Mouse (Mus musculus) neural tube, embryonic 15.5 days (tissue): ENCODE data around the gene Zhx3. TPM values are rescaled to one million over a fixed set of nuclear protein-coding genes. Genes with fewer than 3 reads are reported as not detected.

Experiments
- ATAC-seq: fragments of 200-750 bp; cut with Nextera tagmentation; 2 replicates; pipeline ENCODE4 v1.8.0; 2017; ENCODE audit warnings: mild to moderate bottlenecking, moderate TSS enrichment, moderate library complexity; ENCODE audit not compliant: low FRiP score
- H3K27ac ChIP-seq: fragments of 300-500 bp; sonication (generic); replicated peaks from 2 replicates; pipeline ENCODE4 v1.5.1; 2015; ENCODE audit warnings: mild to moderate bottlenecking, inconsistent platforms
- H3K27me3 ChIP-seq: fragments of 300-500 bp; sonication (generic); replicated peaks from 2 replicates; pipeline ENCODE4 v1.6.1; 2015; ENCODE audit warnings: inconsistent platforms
- H3K36me3 ChIP-seq: fragments of 300-500 bp; sonication (generic); 2 replicates; pipeline ENCODE4 v1.6.1; 2015; ENCODE audit warnings: inconsistent platforms
- H3K4me1 ChIP-seq: fragments of 300-500 bp; sonication (generic); 2 replicates; pipeline ENCODE4 v1.6.1; 2015; ENCODE audit warnings: inconsistent platforms
- H3K4me2 ChIP-seq: fragments of 300-500 bp; sonication (generic); 2 replicates; pipeline ENCODE4 v1.6.1; 2015; ENCODE audit warnings: inconsistent platforms, mild to moderate bottlenecking, moderate library complexity
- H3K4me3 ChIP-seq: fragments of 300-500 bp; sonication (generic); replicated peaks from 2 replicates; pipeline ENCODE4 v1.5.1; 2015; ENCODE audit warnings: mild to moderate bottlenecking, inconsistent platforms
- H3K9ac ChIP-seq: fragments of 300-500 bp; sonication (generic); replicated peaks from 2 replicates; pipeline ENCODE4 v1.6.1; 2015; ENCODE audit warnings: mild to moderate bottlenecking, inconsistent platforms
- H3K9me3 ChIP-seq: fragments of 300-500 bp; sonication (generic); replicated peaks from 2 replicates; pipeline ENCODE4 v1.6.1; 2016; ENCODE audit warnings: inconsistent platforms
- WGBS: fragments of 180-500 bp; shearing (Covaris S2); methylation state at CpG from one replicate; pipeline ENCODE4 v1.1.7; 2015; ENCODE audit warnings: mixed read lengths; 5-methylcytosine and 5-hydroxymethylcytosine counted together
- polyA plus RNA-seq: library from polyadenylated mRNA; unstranded; fragments of >200 nt; fragmentation: Nextera tagmentation; extraction: Ambion mirVana; gene quantifications from 2 replicates; pipeline ENCODE4 v1.2.1, GENCODE M21; 2015

Zhx3 gene
- polyA plus RNA-seq, 1 experiment from 2014 or later = 17.9 TPM

DNA sequence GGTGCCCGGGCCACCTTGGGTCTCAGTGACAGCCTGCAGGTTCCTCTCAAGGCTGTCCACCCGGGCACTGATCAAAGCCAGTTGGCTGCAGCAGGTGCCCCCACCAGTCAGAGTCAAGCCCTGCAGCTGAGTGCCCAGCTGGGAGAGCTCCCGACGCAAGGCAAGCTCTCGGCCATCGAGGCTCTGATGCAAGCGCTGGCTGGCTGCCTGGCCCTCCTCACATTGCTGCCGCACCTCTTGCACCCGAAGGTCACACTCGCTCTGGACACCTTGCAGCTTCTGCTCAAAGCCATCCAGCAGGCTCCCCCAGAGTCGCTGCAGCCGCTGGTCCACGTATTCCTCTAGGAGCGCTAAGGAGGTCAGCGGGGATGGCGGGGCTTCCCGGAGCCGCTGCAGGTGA, 35.8 kb upstream of the Zhx3 start:
- H3K36me3 ChIP-seq = no peaks in the 10 kb centered on the region
- H3K4me1 ChIP-seq = peaks cover 13% of the 10 kb centered on the region
- 65% methylated on average over 18 of the region's 18 CpGs for WGBS
- no peak overlapping the region for H3K4me3 ChIP-seq
- no peak overlapping the region for H3K27ac ChIP-seq
- no peaks in the 10 kb centered on the region for H3K9me3 ChIP-seq
- no peak for ATAC-seq
- H3K4me2 ChIP-seq = no peak overlapping the region
- peaks cover 46% of the 10 kb centered on the region for H3K27me3 ChIP-seq
- H3K9ac ChIP-seq = no peak overlapping the region

DNA sequence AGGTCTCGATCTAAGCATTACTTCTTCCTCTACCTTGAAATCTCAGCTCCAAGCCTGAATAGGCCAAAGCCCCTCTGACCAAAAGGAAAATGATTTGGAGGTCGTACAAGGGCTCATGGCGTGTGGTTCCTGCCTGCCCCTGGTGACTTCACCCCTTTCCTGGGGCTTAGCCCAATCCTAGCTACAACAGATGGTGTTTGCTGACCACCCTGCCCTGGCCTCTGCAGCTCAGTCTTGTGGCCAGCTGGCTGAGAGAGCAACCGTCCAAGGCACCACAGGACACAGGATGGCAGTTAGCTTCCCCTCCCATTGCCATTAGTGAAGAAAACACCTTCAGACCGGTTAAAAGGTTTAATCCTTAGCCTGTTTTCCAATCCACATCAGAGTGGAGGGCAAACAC, 33.3 kb upstream of the Zhx3 start:
- no peak overlapping the region for H3K9ac ChIP-seq
- H3K4me3 ChIP-seq = no peak overlapping the region
- no peaks in the 10 kb centered on the region for H3K4me1 ChIP-seq
- no peak overlapping the region for H3K4me2 ChIP-seq
- 79% methylated on average over 5 of the region's 5 CpGs for WGBS
- H3K27ac ChIP-seq = no peak overlapping the region
- ATAC-seq = no peak
- H3K27me3 ChIP-seq = peaks cover 23% of the 10 kb centered on the region
- no peaks in the 10 kb centered on the region for H3K9me3 ChIP-seq
- H3K36me3 ChIP-seq = no peaks in the 10 kb centered on the region

DNA sequence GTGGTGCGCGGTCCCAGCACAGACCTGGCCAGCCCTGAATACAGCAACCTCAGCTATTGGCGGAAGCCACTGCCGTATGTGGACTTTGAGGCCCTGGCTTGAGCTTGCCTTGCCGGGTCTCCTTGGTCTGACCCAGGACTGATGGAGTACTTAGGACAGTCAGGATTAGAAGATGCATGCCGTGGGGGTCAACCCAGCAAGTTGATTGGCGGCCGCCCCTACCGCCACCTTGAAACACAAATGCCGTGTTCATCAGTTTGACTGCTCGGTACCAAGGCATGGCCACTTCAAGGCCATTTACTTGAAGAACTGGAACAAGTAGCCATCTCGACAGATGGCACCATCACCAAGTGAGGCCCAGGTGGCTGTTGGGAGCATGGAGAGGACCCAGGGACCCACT, 32.5 kb upstream of the Zhx3 start:
- Histone ChIP-seq H3K36me3 (no peaks in the 10 kb centered on the region), H3K27me3 (peaks cover 15% of the 10 kb centered on the region), H3K4me1 (no peaks in the 10 kb centered on the region), H3K4me2 (no peak overlapping the region), H3K9ac (no peak overlapping the region), H3K9me3 (no peaks in the 10 kb centered on the region), H3K4me3 (no peak overlapping the region), H3K27ac (no peak overlapping the region)
- no peak for ATAC-seq
- whole genome bisulfite sequencing = 96% methylated on average over 12 of the region's 12 CpGs

GRCm38 (mm10) chr2:160901656-160902412, 29.0 kb upstream of the Zhx3 start:
- no peak overlapping the region for H3K27ac ChIP-seq
- no peaks in the 10 kb centered on the region for H3K4me1 ChIP-seq
- no peaks in the 10 kb centered on the region for H3K9me3 ChIP-seq
- no peak overlapping the region for H3K4me2 ChIP-seq
- H3K27me3 ChIP-seq = no peaks in the 10 kb centered on the region
- no peak for ATAC-seq
- H3K36me3 ChIP-seq = no peaks in the 10 kb centered on the region
- no peak overlapping the region for H3K9ac ChIP-seq
- 78% methylated on average over 7 of the region's 7 CpGs for WGBS
- H3K4me3 ChIP-seq = no peak overlapping the region

- Histone ChIP-seq H3K4me2 (no peak overlapping the region), H3K4me1 (peaks cover 15% of the 10 kb centered on the region), H3K27ac (no peak overlapping the region), H3K27me3 (peaks cover 12% of the 10 kb centered on the region), H3K4me3 (no peak overlapping the region), H3K36me3 (no peaks in the 10 kb centered on the region), H3K9me3 (no peaks in the 10 kb centered on the region), H3K9ac (no peak overlapping the region)
- WGBS = 89% methylated on average over 9 of the region's 9 CpGs
- no peak for ATAC-seq
Observed at GRCm38 (mm10) chr2:160891697-160892096, 18.9 kb upstream of the Zhx3 start.

GRCm38 (mm10) chr2:160891045-160891444, 18.2 kb upstream of the Zhx3 start:
- peaks cover 15% of the 10 kb centered on the region for H3K4me1 ChIP-seq
- no peaks in the 10 kb centered on the region for H3K9me3 ChIP-seq
- H3K4me2 ChIP-seq = no peak overlapping the region
- H3K9ac ChIP-seq = no peak overlapping the region
- WGBS = 83% methylated on average over 5 of the region's 5 CpGs
- no peaks in the 10 kb centered on the region for H3K36me3 ChIP-seq
- no peak overlapping the region for H3K4me3 ChIP-seq
- no peak overlapping the region for H3K27ac ChIP-seq
- peaks cover 12% of the 10 kb centered on the region for H3K27me3 ChIP-seq
- ATAC-seq = no peak

- peaks cover 12% of the 10 kb centered on the region for H3K27me3 ChIP-seq
- 0% methylated on average over 26 of the region's 26 CpGs for WGBS
- no peak overlapping the region for H3K27ac ChIP-seq
- H3K9me3 ChIP-seq = no peaks in the 10 kb centered on the region
- no peaks in the 10 kb centered on the region for H3K36me3 ChIP-seq
- H3K4me2 ChIP-seq = peak overlapping the region; percentile 88
- peak; percentile 78 for ATAC-seq
- peaks cover 15% of the 10 kb centered on the region for H3K4me1 ChIP-seq
- 0 out of 2 replicates have a peak overlapping the region, but pooled peaks have one; percentile 24 for H3K9ac ChIP-seq
- peak overlapping the region; percentile 44 for H3K4me3 ChIP-seq
Observed at GRCm38 (mm10) chr2:160887859-160888258, 15.1 kb upstream of the Zhx3 start.

GRCm38 (mm10) chr2:160887284-160887683, 14.5 kb upstream of the Zhx3 start:
- Histone ChIP-seq H3K9ac (0 out of 2 replicates have a peak overlapping the region, but pooled peaks have one; percentile 21), H3K27me3 (peaks cover 12% of the 10 kb centered on the region), H3K4me2 (peak overlapping the region; percentile 88), H3K4me1 (peaks cover 15% of the 10 kb centered on the region), H3K9me3 (no peaks in the 10 kb centered on the region), H3K4me3 (peak overlapping the region; percentile 44), H3K36me3 (no peaks in the 10 kb centered on the region), H3K27ac (no peak overlapping the region; the same call in 1 of the 2 replicates)
- ATAC-seq = peak; percentile 87
- 1% methylated on average over 11 of the region's 11 CpGs for WGBS

- no peaks in the 10 kb centered on the region for H3K9me3 ChIP-seq
- H3K27me3 ChIP-seq = peaks cover 12% of the 10 kb centered on the region
- WGBS = 73% methylated on average over 3 of the region's 3 CpGs
- no peak overlapping the region for H3K4me3 ChIP-seq
- no peak overlapping the region for H3K9ac ChIP-seq
- no peak overlapping the region for H3K27ac ChIP-seq
- H3K4me2 ChIP-seq = no peak overlapping the region
- no peaks in the 10 kb centered on the region for H3K36me3 ChIP-seq
- ATAC-seq = no peak
- H3K4me1 ChIP-seq = peaks cover 15% of the 10 kb centered on the region
Observed at GRCm38 (mm10) chr2:160886221-160886620, 13.4 kb upstream of the Zhx3 start.

DNA sequence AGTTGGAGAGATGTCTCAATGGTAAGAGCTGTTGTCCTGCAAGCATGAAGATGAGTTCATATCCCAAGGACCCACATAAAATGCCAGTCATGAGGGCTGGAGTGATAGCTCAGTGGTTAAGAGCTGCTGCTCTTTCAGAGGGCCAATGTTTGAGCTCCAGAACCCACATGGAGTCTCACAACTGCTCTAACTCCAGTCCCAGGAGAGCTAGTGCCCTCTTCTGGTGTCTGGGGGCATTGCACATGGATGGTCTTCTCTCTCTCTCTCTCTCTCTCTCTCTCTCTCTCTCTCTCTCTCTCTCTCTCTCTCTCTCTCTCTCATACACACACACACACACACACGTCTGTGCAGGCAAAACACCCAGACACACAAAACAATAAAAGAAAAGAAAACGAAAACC, 12.0 kb upstream of the Zhx3 start:
- H3K27me3 ChIP-seq = peaks cover 12% of the 10 kb centered on the region
- no peaks in the 10 kb centered on the region for H3K9me3 ChIP-seq
- ATAC-seq = no peak
- 25% methylated on average over 2 of the region's 2 CpGs for WGBS
- H3K4me2 ChIP-seq = no peak overlapping the region
- no peak overlapping the region for H3K4me3 ChIP-seq
- no peak overlapping the region for H3K27ac ChIP-seq
- peaks cover 15% of the 10 kb centered on the region for H3K4me1 ChIP-seq
- H3K9ac ChIP-seq = no peak overlapping the region
- no peaks in the 10 kb centered on the region for H3K36me3 ChIP-seq

GRCm38 (mm10) chr2:160883912-160884311, 11.1 kb upstream of the Zhx3 start:
- no peak overlapping the region for H3K27ac ChIP-seq
- H3K36me3 ChIP-seq = no peaks in the 10 kb centered on the region
- H3K27me3 ChIP-seq = peaks cover 12% of the 10 kb centered on the region
- peaks cover 15% of the 10 kb centered on the region for H3K4me1 ChIP-seq
- H3K9ac ChIP-seq = no peak overlapping the region
- 82% methylated on average over 4 of the region's 4 CpGs for WGBS
- no peak overlapping the region for H3K4me2 ChIP-seq
- no peaks in the 10 kb centered on the region for H3K9me3 ChIP-seq
- no peak overlapping the region for H3K4me3 ChIP-seq
- ATAC-seq = no peak

DNA sequence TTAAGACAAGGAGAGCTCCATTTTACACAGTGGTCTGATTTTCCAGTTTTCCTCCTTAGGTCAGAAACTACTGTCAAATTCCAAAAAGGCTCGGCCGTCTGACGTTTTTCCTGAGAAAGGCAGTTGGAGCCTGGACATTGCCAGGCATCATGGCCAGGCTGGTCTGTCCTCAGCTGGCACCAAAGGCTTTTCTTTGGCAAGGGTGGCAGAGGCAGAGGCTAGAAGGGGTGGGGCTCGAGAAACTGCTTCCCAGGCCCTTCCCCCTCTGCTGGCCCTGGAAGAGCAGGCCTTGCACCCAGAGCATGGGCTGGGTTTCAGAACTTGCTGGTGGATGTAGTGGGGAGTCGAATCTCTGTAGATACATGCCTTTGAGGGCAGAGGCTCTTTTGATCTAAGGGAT, 9.6 kb upstream of the Zhx3 start:
- no peak overlapping the region for H3K4me2 ChIP-seq
- peaks cover 4% of the 10 kb centered on the region for H3K4me1 ChIP-seq
- no peaks in the 10 kb centered on the region for H3K27me3 ChIP-seq
- no peaks in the 10 kb centered on the region for H3K36me3 ChIP-seq
- H3K9ac ChIP-seq = no peak overlapping the region
- no peak for ATAC-seq
- no peak overlapping the region for H3K4me3 ChIP-seq
- H3K9me3 ChIP-seq = no peaks in the 10 kb centered on the region
- H3K27ac ChIP-seq = no peak overlapping the region
- 77% methylated on average over 5 of the region's 5 CpGs for WGBS
